ENCODE assay signal across 8 mouse cellular contexts in the genomic region with DNA sequence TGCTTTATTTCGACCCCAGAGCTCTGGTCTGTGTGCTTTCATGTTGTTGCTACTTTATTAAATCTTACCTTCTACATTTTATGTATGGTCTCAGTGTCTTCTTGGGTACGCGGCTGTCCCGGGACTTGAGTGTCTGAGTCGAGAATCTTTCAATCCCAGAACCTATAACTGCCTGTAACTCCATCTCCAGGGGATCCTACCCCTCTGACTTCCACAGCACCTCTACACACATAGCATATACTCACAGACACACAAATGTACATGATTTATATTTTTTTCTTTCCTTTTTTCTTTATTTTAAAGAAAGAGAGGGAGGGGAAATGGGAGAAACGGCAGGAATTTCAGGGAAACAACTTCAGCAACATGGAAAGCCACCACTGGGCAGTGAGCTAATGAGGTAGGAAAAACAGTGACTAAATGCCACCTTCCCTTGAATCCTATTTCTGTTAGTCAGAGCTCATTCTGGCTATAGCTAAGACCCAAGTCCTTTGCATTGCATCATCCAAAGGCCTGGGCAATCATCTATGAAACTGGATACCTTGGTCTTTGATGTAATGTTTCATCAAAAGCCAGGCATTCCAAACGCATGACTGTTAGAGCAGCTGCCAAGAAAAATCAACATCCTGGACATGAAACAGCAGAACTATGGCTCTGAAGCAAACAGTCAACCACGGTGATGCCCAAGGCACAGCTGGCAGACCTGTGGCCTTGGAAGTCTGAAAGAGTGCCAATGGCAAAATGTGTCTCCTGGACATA. TPM values are rescaled to one million over a fixed set of nuclear protein-coding genes. Genes with fewer than 3 reads are reported as not detected.
DNase-seq lines count a peak whose midpoint lies in the region; ATAC-seq lines count a peak whose summit lies in the region.

No protein-coding gene starts in this region.

- 0 out of 2 replicates have a peak, but pooled peaks cover 4% of the 10 kb centered on the region for H3K36me3 ChIP-seq in heart, embryonic 12.5 days

- peak; percentile 63; the same call in 1 of the 2 replicates for ATAC-seq in heart, embryonic 12.5 days (ENCODE audit: insufficient number of reproducible peaks, low FRiP score)
- no peak for ATAC-seq in inflammation-experienced regulatory T-cells, adult 6 months

- H3K27ac ChIP-seq in heart, embryonic 12.5 days (ENCODE audit: poor library complexity, severe bottlenecking) = peak overlapping the region; percentile 56

- H3K27me3 ChIP-seq in heart, embryonic 12.5 days (replicated peaks) = no peaks in the 10 kb centered on the region

- H3K4me1 ChIP-seq in heart, embryonic 12.5 days (replicated peaks) = peaks cover 14% of the 10 kb centered on the region

- H3K9me3 ChIP-seq in heart, embryonic 12.5 days (replicated peaks) = peaks cover 6% of the 10 kb centered on the region

- no peak overlapping the region for H3K9ac ChIP-seq in heart, embryonic 12.5 days

- H3K4me2 ChIP-seq in heart, embryonic 12.5 days = no peak overlapping the region

- DNase-seq in 3134 (ENCODE audit: extremely low read depth, insufficient read length, low spot score) = peak; percentile 81
- peak; percentile 83 for DNase-seq in adrenal gland, adult 2 months
- DNase-seq in kidney, postnatal 36 days = peak; percentile 55 to 86
- DNase-seq in thymus, adult 18-20 months = no peak
- no peak for DNase-seq in B cell, adult 2 months
- no peak for DNase-seq in layer of hippocampus, postnatal 25 days (ENCODE audit: extremely low spot score in 1 of 2, low spot score in 1 of 2)

- 66% methylated on average over 8 of the region's 8 CpGs for WGBS in heart, embryonic 12.5 days

- no peak overlapping the region for H3K4me3 ChIP-seq in heart, embryonic 12.5 days

RNA-seq across cellular contexts. Expression of a gene that starts 16.1 kb away (rescaled TPM):
- 100 to 1,000 TPM; 311 to 403 TPM for total RNA-seq in adrenal gland, adult 2 months (2021)
- polyA plus RNA-seq in adrenal gland, adult 2 months (2012; rRNA removed) = 3.7 and 3.8 TPM in 2 replicates
- 221 and 233 TPM in 2 replicates for polyA plus RNA-seq in heart, embryonic 12.5 days (2016; fragmentation: Nextera tagmentation; extraction: Ambion mirVana)
- 100 to 1,000 TPM in 2 of 3 experiments, 10 to 100 TPM in 1; 98.6 to 213 (median 185) TPM for polyA plus RNA-seq in inflammation-experienced regulatory T-cells, adult 6 months (2017; shearing (Covaris generic))
- total RNA-seq in layer of hippocampus, postnatal 25 days (2021) = 100 to 1,000 TPM; 273 to 314 TPM

Comparison
In these comparisons a context has a peak if more than half of its experiments do, and no peak if none do; other contexts are left out.
1. DNase-seq: peak in 3134 (single experiment), adrenal gland, adult 2 months (single experiment) and kidney, postnatal 36 days (2 of 2); none in thymus, adult 18-20 months (0 of 2), B cell, adult 2 months (0 of 2) and layer of hippocampus, postnatal 25 days (0 of 2).
2. RNA of a gene that starts 16.1 kb away (polyA plus RNA-seq): 221 to 233 TPM in heart, embryonic 12.5 days and 98.6 to 213 TPM in inflammation-experienced regulatory T-cells, adult 6 months; 3.7 to 3.8 TPM in adrenal gland, adult 2 months; every median in the first group is over 10 times any median in the second.